Mouse (Mus musculus) T-helper 1 cell (primary cell): ENCODE results near the gene Itm2c.

Experiments
- in situ Hi-C: fragments of 300-600 bp; cut with MboI, MseI; formaldehyde crosslinking; loops from one replicate; pipeline ENCODE4 v1.15.1; 2025; ENCODE audit warnings: high pct_unique_total_duplicates

Gene Itm2c

GRCm38 (mm10) chr1:85894231-85894747 is at the start of gene Itm2c:
Gene Itm2c, plus strand, starts transcription at chr1:85894281.
- in situ Hi-C loops, result no loop called here

GRCm38 (mm10) chr1:85844981-85845380 is 49.1 kb upstream of the Itm2c start:
- in situ Hi-C loops, result no loop called here

- in situ Hi-C loops, result no loop called here
Observed at GRCm38 (mm10) chr1:85845476-85845875, 48.6 kb upstream of the Itm2c start.

GRCm38 (mm10) chr1:85849016-85849415 is 45.1 kb upstream of the Itm2c start:
- in situ Hi-C loops, result no loop called here

GRCm38 (mm10) chr1:85850851-85851250 is 43.2 kb upstream of the Itm2c start:
- in situ Hi-C loops, result loop anchor here (5.0 kb wide), 2 partner anchors 46 to 156 kb away; no protein-coding TSS in a partner anchor

- in situ Hi-C loops, result loop anchor here (5.0 kb wide), 2 partner anchors 44 to 154 kb away; no protein-coding TSS in a partner anchor
Observed at GRCm38 (mm10) chr1:85852996-85853689, 40.9 kb upstream of the Itm2c start.

GRCm38 (mm10) chr1:85853865-85854264 is 40.2 kb upstream of the Itm2c start:
- in situ Hi-C loops, result loop anchor here (5.0 kb wide), 2 partner anchors 43 to 153 kb away; no protein-coding TSS in a partner anchor

GRCm38 (mm10) chr1:85854475-85854874 is 39.6 kb upstream of the Itm2c start:
- in situ Hi-C loops, result loop anchor here (5.0 kb wide), 2 partner anchors 43 to 153 kb away; no protein-coding TSS in a partner anchor

GRCm38 (mm10) chr1:85856266-85856665 is 37.8 kb upstream of the Itm2c start:
- in situ Hi-C loops, result no loop called here

GRCm38 (mm10) chr1:85857261-85857754 is 36.8 kb upstream of the Itm2c start:
- in situ Hi-C loops, result no loop called here

GRCm38 (mm10) chr1:85864383-85864782 is 29.7 kb upstream of the Itm2c start:
- in situ Hi-C loops, result no loop called here

GRCm38 (mm10) chr1:85870001-85870400 is 24.1 kb upstream of the Itm2c start:
- in situ Hi-C loops, result no loop called here

GRCm38 (mm10) chr1:85870546-85870945 is 23.5 kb upstream of the Itm2c start:
- in situ Hi-C loops, result no loop called here

- in situ Hi-C loops, result no loop called here
Observed at GRCm38 (mm10) chr1:85882003-85882402, 12.1 kb upstream of the Itm2c start.

- in situ Hi-C loops, result no loop called here
Observed at GRCm38 (mm10) chr1:85887221-85887620, 6.9 kb upstream of the Itm2c start.

GRCm38 (mm10) chr1:85894748-85895360 is 773 bp downstream of the Itm2c start:
- in situ Hi-C loops, result loop anchor here (5.0 kb wide), 1 partner anchor 43 kb away; no protein-coding TSS in a partner anchor

- in situ Hi-C loops, result loop anchor here (5.0 kb wide), 1 partner anchor 43 kb away; no protein-coding TSS in a partner anchor
Observed at GRCm38 (mm10) chr1:85895391-85895837, 1.3 kb downstream of the Itm2c start.

GRCm38 (mm10) chr1:85896110-85896509 is 2.0 kb downstream of the Itm2c start:
- in situ Hi-C loops, result loop anchor here (5.0 kb wide), 1 partner anchor 44 kb away; no protein-coding TSS in a partner anchor

GRCm38 (mm10) chr1:85896781-85897700 is 3.0 kb downstream of the Itm2c start:
- in situ Hi-C loops, result loop anchor here (5.0 kb wide), 1 partner anchor 45 kb away; no protein-coding TSS in a partner anchor

- in situ Hi-C loops, result loop anchor here (5.0 kb wide), 1 partner anchor 46 kb away; no protein-coding TSS in a partner anchor
Observed at GRCm38 (mm10) chr1:85897901-85898760, 4.0 kb downstream of the Itm2c start.
